ENCODE assay signal across 12 mouse cellular contexts in the genomic region with DNA sequence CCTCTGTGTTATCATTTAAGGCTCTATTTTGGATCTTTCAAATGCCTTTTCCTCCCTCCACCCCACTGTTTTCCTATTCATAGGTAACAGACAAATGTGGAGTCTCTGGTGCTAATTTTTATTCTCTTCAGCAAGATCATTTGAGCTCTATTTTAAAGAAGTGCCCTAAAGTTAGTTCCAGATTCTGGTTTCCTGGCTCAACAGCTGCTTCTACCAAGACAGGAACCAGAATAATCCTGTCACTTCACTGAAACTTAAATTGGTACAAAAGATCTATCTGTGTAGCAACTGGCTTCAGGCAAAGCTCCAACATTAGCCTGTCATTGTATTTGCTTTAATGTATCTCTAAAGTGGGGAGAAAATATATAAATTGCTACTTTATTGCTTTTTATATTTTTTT.
"Had no signal": no experiment of that assay in that cellular context is flagged by ENCODE, and none has a peak within 500 bp of the region (broad histone marks: within the 10 kb centered on the region; RNA-seq: fewer than 3 reads in every experiment).

No protein-coding gene starts in this region.

- DNase-seq: gastrocnemius, postnatal 14 days; gastrocnemius, postnatal 36 days; heart, adult 18-20 months; heart, postnatal 10 days; heart, postnatal 36 days; kidney, adult 11 months; kidney, adult 2 months; kidney, adult 9 months; kidney, postnatal 14 days; kidney, postnatal 36 days; layer of hippocampus, postnatal 36 days; left cerebral cortex, postnatal 4 days had no signal
